Mouse (Mus musculus) thymus, adult 2 months (tissue): ENCODE measurements around the gene Tmem101. TPM values are rescaled to one million over a fixed set of nuclear protein-coding genes. Genes with fewer than 3 reads are reported as not detected.
"Not testable (repeated sequence)": the region's sequence is repeated elsewhere in the genome, so short reads cannot be mapped to it uniquely, and the experiment has no call there.

Experiments
- DNase-seq: peaks from one replicate; pipeline ENCODE4 v3.0.0; 2021
- H3K27ac ChIP-seq: fragments of 200-500 bp; 2 replicates; pipeline ENCODE4 v1.5.1; 2012; ENCODE audit warnings: low read length, control low read depth; ENCODE audit not compliant: control insufficient read depth, insufficient read depth
- H3K27me3 ChIP-seq: fragments of 200-500 bp; 2 replicates; pipeline ENCODE4 v1.6.1; 2012; ENCODE audit warnings: mild to moderate bottlenecking, low read length, moderate library complexity, mixed read lengths; ENCODE audit not compliant: control insufficient read depth, insufficient read depth
- H3K36me3 ChIP-seq: fragments of 200-500 bp; 2 replicates; pipeline ENCODE4 v1.6.1; 2012; ENCODE audit warnings: mild to moderate bottlenecking, low read length, moderate library complexity; ENCODE audit not compliant: control insufficient read depth, insufficient read depth
- H3K4me1 ChIP-seq: fragments of 200-500 bp; replicated peaks from 2 replicates; pipeline ENCODE4 v1.6.1; 2012; ENCODE audit warnings: low read length; ENCODE audit not compliant: control insufficient read depth, insufficient read depth
- H3K4me3 ChIP-seq: fragments of 200-500 bp; 2 replicates; pipeline ENCODE4 v1.5.1; 2012; ENCODE audit warnings: mild to moderate bottlenecking, low read length, control low read depth, moderate library complexity; ENCODE audit not compliant: control insufficient read depth, insufficient read depth
- CTCF ChIP-seq: fragments of 200-500 bp; IDR thresholded peaks from 2 replicates; pipeline ENCODE4 v1.5.1; 2012; ENCODE audit warnings: mild to moderate bottlenecking, control low read depth, low read length, moderate library complexity, borderline replicate concordance; ENCODE audit not compliant: control insufficient read depth, poor library complexity, insufficient read depth; ENCODE audit errors: extremely low read depth
- POLR2A ChIP-seq: fragments of 200-500 bp; IDR thresholded peaks from 2 replicates; pipeline ENCODE4 v1.6.1; 2012; ENCODE audit warnings: mild to moderate bottlenecking, low read length, control low read depth, moderate library complexity; ENCODE audit not compliant: control insufficient read depth, poor library complexity, insufficient read depth; ENCODE audit errors: extremely low read depth
- WGBS: fragments of 180-500 bp; shearing (Covaris S2); methylation state at CpG from one replicate; pipeline ENCODE4 v1.1.7; 2018; 5-methylcytosine and 5-hydroxymethylcytosine counted together
- polyA plus RNA-seq: library from polyadenylated mRNA; depleted of rRNA; stranded (reverse); fragments of >200 nt; gene quantifications from 2 replicates; pipeline ENCODE4 v1.2.3, GENCODE M21; 2012

The Tmem101 gene
- polyA plus RNA-seq, 1 experiment: 26.2 TPM

- WGBS: 3% methylated on average over 7 of the region's 7 CpGs
- no peaks in the 10 kb centered on the region for H3K27me3 ChIP-seq
- peaks cover 8% of the 10 kb centered on the region for H3K4me1 ChIP-seq
- no peak for DNase-seq
- peak overlapping the region; percentile 88 for H3K4me3 ChIP-seq
- H3K36me3 ChIP-seq: peaks cover 9% of the 10 kb centered on the region; the same call in 1 of the 2 replicates
- no peak for TF ChIP-seq CTCF
- no peak for TF ChIP-seq POLR2A
- H3K27ac ChIP-seq: no peak overlapping the region
These were observed 28.0 kb upstream of the Tmem101 start for GRCm38 (mm10) chr11:102184253-102184645.

GRCm38 (mm10) chr11:102179836-102180235, 23.6 kb upstream of the Tmem101 start:
- H3K27ac ChIP-seq: no peak overlapping the region
- H3K27me3 ChIP-seq: no peaks in the 10 kb centered on the region
- peaks cover 5% of the 10 kb centered on the region for H3K4me1 ChIP-seq
- TF ChIP-seq CTCF (no peak), POLR2A (no peak)
- H3K36me3 ChIP-seq: peaks cover 21% of the 10 kb centered on the region
- no peak overlapping the region for H3K4me3 ChIP-seq
- no peak for DNase-seq

GRCm38 (mm10) chr11:102168689-102169088, 12.5 kb upstream of the Tmem101 start:
- H3K36me3 ChIP-seq: peaks cover 37% of the 10 kb centered on the region
- TF ChIP-seq POLR2A (no peak), CTCF (no peak)
- 90% methylated on average over 5 of the region's 5 CpGs for WGBS
- no peak overlapping the region for H3K27ac ChIP-seq
- H3K4me3 ChIP-seq: no peak overlapping the region
- H3K4me1 ChIP-seq: no peaks in the 10 kb centered on the region
- no peak for DNase-seq
- no peaks in the 10 kb centered on the region for H3K27me3 ChIP-seq

- H3K4me1 ChIP-seq: no peaks in the 10 kb centered on the region
- no peak overlapping the region for H3K27ac ChIP-seq
- no peak for DNase-seq
- TF ChIP-seq POLR2A (no peak), CTCF (no peak)
- H3K36me3 ChIP-seq: peaks cover 45% of the 10 kb centered on the region
- no peak overlapping the region for H3K4me3 ChIP-seq
- 98% methylated on average over 5 of the region's 5 CpGs for WGBS
- no peaks in the 10 kb centered on the region for H3K27me3 ChIP-seq
These were observed 11.3 kb upstream of the Tmem101 start for GRCm38 (mm10) chr11:102167539-102167938.

- no peak for DNase-seq
- TF ChIP-seq POLR2A (no peak), CTCF (no peak)
- Histone ChIP-seq H3K4me1 (no peaks in the 10 kb centered on the region), H3K27ac (no peak overlapping the region), H3K27me3 (no peaks in the 10 kb centered on the region), H3K36me3 (peaks cover 49% of the 10 kb centered on the region), H3K4me3 (no peak overlapping the region)
- WGBS: 91% methylated on average over 6 of the region's 6 CpGs
These were observed 9.9 kb upstream of the Tmem101 start for GRCm38 (mm10) chr11:102165971-102166722.

- Histone ChIP-seq H3K4me1 (peaks cover 7% of the 10 kb centered on the region), H3K36me3 (peaks cover 19% of the 10 kb centered on the region; the same call in 1 of the 2 replicates), H3K27me3 (no peaks in the 10 kb centered on the region), H3K27ac (no peak overlapping the region), H3K4me3 (no peak overlapping the region)
- 82% methylated on average over 5 of the region's 5 CpGs for WGBS
- DNase-seq: no peak
- TF ChIP-seq CTCF: no peak
- no peak for TF ChIP-seq POLR2A
These were observed 3.6 kb upstream of the Tmem101 start for GRCm38 (mm10) chr11:102159781-102160180.

- H3K4me3 ChIP-seq, H3K36me3 ChIP-seq, H3K4me1 ChIP-seq, H3K27me3 ChIP-seq, DNase-seq, H3K27ac ChIP-seq: not testable (repeated sequence)
- WGBS: 82% methylated on average over 2 of the region's 2 CpGs
These were observed 1.8 kb upstream of the Tmem101 start for GRCm38 (mm10) chr11:102158024-102158423.
